Mouse (Mus musculus) cerebellum, postnatal 14 days (tissue): ENCODE measurements around the gene Unc13d.
A peak's percentile ranks its signal among the peaks of the same experiment; 100 is the strongest.

Source experiments
- DNase-seq, 2 experiments: peaks; one replicate each; pipeline ENCODE4 v3.0.0; 2021; ENCODE audit warnings: mixed read lengths in 2 of 2

Unc13d gene

DNA sequence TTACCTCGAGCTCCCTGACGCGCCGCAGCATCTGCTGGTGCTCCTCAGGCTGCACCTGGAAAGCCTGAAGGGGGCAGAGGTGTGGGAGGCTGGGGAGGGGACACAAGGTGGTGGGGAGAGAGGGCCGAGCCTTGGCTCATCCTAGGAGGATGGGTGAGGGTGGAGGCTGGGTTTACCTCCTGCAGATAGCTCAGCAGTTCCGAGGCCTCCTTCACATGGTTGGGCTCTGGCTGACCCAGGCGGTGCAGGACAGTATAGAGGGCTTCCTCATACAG is 1.6 kb downstream of the Unc13d start:
- DNase-seq: no peak

- peak in 1 of 2 experiments; percentile 11 for DNase-seq
These were observed 2.1 kb downstream of the Unc13d start for GRCm38 (mm10) chr11:116075539-116076265.

DNA sequence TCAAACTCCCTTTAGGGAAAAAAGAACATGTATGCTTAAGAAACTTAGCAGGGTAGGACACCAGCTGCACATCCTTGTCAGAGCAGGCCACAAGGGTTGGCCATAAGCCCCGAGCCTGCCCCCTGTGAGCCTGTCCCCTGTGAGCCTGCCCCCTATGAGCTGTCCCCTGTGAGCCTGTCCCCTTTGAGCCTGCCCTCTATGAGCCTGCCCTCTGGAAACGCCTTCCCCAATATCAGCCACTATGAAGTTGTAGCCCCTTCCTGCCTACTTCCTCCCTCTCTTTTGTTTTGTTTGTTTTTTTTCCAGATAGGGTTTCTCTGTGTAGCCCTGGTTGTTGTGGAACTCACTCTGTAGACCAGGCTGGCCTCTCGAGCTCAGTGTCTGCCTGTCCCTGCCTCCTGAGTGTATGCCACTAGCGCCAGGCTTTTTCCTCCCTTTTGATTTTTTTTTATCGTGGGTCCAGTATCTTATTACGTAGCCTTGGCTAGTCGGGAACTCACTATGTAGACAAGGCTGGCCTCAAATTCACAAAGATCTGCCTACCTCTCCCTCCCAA is 3.2 kb downstream of the Unc13d start:
- no peak for DNase-seq

DNA sequence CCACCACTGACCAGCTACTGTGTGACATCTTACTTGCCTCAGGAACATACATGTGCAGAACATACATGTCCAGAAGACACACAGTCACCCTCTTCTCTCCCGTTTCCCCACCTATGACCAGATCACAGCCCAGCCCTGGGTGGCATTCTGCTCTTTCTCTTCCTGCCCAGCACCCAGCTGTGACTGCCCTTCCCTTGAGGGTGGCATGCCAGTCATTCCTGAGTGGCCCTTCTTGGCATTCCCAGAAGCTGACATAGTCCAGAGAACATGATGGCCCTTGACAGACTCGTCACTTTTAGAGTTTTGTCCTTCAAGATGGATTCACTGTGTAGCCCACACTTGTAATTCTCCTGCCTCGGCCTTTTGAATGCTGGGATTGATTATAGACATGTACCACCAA is 5.2 kb downstream of the Unc13d start:
- DNase-seq: no peak

- peak in 1 of 2 experiments; percentile 69 for DNase-seq
These were observed 6.3 kb downstream of the Unc13d start for GRCm38 (mm10) chr11:116071510-116071909.

DNA sequence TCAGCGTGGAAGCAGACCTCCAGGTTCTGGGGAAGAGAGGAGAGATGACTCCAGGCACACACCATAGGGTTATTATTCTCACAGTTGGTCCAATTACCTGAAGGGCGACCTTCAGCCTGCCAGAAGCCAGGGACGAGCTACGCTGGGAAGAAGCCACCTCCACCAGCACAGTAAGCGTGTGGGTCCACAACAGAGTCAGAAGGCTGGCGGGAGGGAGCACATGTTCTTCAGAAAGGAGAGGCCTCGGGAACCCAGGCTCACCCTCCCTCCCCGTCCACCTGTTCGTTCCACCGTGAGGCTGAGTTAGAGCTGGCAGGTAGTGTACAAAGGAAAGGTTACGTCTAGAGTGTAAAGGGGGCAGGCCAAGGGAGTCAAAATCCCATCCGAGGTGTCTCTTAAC is 12.4 kb downstream of the Unc13d start:
- peak in 1 of 2 experiments; percentile 39 for DNase-seq

DNA sequence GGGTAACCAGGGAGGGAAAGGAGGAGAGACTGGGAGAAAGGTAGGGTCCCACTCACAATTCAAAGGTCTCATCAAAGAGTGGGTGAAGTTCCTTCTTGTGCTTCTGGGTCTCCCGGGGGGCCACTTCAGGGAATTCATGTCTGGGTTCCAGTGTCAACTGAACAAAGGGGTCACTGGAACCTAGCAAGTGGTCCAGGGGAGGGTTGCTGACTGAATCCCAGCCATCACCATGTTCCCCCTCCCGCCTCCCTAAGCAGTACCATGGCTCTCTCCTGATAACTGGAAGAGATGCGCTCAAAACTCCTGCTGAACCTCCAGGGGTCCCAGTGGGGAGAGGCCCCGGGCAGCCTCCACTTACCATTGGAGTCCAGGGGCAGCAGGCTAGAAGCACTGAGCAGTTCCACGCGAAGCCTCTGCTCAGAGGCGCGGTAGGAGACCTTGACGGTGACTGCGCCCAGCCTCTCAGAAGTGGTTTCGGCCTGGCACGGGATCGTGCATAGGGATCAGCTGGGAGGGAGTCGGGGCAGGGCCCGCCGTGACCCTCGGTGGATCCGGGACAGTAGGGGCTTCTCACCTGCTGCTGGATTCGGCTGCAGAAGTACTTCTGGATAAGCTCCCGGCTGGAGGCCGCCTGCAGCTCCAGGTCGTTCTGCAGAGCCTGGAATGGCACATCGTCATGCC is 13.4 kb downstream of the Unc13d start:
- peak; percentile 41 to 57 for DNase-seq

- peak; percentile 88 to 95 for DNase-seq
These were observed 14.2 kb downstream of the Unc13d start for GRCm38 (mm10) chr11:116063562-116063961.

DNA sequence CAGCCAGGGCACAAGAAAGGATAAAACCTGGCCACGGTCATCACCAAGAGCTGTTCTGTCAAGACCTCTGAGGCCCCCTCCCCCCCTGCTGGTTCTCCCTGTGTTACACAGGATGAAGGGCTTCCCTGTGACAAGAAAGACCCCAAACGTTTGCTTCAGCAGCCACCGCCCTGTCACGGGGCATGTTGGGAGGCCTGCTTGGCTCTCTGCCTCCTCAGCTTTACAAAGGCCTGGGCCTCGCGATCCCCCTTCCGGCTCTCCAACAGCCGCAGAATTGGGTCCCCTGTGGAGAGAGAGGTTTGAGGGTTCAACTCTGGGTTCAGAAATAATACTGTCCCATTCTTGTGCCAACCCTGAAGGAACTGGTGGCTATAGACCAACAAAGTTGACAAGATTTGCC is 15.2 kb downstream of the Unc13d start:
- peak; percentile 72 to 75 for DNase-seq

- peak; percentile 74 to 79 for DNase-seq
These were observed 15.9 kb downstream of the Unc13d start for GRCm38 (mm10) chr11:116061641-116062415.

- DNase-seq: peak in 1 of 2 experiments; percentile 60
These were observed 17.2 kb downstream of the Unc13d start for GRCm38 (mm10) chr11:116060596-116060995.

DNA sequence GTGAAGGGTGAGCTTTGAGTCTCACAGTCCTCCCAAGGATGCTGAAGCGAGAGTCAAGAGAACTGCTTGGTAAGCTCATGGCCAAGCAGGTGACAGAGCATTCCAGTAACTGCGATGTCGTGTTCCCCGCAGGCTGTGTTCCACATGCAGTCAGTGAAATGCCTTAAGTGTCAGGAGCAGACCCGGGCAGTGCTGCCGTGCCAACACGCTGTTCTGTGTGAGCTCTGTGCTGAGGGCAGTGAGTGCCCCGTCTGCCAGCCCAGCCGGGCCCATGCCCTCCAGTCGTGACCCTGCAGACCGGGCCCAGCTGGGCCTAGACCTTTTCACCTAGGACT is 18.1 kb downstream of the Unc13d start:
- DNase-seq: peak in 1 of 2 experiments; percentile 26

DNA sequence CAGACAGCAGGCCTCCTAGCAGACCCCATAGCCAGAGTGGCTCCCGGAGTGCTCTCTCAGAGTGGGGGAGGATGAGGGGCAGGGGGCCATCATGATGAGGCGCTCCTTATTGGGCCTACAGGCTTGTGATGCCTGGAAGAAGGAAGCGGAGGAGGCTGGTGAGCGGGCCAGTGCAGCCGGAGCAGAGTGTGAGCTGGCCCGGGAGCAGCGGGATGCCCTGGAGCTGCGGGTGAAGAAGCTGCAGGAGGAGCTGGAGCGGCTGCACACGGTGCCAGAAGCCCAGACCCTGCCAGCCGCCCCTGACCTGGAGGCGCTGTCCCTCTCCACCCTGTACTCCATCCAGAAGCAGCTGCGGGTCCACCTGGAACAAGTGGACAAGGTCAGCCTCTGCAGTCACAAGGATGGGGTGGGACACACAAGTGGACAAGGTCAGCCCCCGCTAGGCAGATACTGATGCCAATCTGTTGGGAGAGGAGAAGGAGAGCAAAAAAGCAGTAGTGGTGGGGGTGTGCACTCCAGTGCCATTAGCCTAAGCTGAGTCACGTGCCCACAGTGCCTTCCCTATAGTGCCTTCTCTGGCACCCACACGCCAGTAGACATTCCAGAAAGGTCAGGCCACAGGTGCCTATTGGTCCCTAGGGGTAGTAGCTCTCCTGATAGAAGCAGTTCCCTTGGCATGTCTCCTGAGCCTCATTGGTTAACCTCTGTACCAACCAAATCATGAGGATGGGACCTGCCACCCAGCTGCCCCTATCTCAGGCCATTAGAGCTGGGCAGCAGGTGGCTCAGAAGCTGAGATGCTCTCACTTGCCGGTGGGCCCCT is 18.7 kb downstream of the Unc13d start:
- DNase-seq: no peak

DNA sequence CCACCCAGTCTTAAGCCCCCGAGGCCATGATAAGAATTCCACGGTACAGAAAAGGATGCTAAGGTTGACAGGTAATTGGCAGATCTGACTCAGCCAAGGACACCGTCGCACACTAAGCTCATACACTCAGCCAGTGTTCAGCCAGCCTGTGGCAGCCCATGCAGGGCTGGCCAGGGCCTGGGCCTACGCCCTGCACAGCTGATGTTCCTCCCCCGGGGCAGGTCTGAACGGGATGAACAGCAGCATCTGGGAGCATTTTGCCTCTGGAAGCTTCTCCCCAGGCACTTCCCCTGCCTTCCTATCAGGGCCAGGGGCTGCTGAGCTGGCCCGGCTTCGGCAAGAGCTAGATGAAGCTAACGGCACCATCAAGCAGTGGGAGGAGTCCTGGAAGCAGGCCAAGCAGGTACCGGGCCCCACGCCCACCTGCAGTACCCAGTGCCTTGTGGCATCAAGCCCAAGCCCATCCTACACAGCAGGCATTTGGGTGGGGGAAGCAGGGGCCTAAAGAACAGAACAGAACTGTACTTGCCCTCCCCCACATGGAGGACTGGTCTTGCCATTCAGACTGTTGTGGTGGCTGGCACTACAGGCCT is 19.6 kb downstream of the Unc13d start:
- DNase-seq: peak in 1 of 2 experiments; percentile 63

DNA sequence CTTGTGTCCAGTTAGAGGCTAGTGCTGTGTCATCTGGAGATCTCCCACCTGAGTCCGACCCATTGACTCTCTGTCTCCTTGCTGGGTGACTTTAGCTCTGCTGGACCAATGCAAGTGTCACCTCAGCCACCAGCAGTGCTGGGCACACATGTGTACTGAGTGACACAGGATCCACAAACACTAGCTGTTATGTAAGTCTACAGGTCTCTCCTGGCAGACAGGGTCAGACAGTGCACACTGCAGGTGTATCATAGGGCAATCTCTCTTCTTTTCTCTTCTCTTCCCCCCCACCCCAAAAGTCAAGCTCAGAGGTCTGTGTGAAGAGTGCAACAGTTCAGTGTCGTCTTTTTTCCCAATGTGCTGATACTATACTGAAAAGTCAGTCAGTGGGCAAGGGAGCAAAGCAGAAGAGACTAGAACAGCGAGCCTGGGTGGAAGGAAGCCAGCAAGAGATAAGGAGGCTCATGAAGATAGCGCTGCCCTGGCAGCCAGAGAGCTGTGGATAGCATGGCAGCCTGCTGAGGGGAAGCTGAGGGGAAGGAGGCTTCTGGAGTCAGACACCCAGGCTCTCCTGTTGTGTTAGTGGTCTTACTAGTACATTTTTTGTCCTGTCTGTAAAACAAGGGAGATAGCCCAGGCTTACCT is 20.4 kb downstream of the Unc13d start:
- DNase-seq: no peak

GRCm38 (mm10) chr11:116055873-116056272 is 21.9 kb downstream of the Unc13d start:
- no peak for DNase-seq

DNA sequence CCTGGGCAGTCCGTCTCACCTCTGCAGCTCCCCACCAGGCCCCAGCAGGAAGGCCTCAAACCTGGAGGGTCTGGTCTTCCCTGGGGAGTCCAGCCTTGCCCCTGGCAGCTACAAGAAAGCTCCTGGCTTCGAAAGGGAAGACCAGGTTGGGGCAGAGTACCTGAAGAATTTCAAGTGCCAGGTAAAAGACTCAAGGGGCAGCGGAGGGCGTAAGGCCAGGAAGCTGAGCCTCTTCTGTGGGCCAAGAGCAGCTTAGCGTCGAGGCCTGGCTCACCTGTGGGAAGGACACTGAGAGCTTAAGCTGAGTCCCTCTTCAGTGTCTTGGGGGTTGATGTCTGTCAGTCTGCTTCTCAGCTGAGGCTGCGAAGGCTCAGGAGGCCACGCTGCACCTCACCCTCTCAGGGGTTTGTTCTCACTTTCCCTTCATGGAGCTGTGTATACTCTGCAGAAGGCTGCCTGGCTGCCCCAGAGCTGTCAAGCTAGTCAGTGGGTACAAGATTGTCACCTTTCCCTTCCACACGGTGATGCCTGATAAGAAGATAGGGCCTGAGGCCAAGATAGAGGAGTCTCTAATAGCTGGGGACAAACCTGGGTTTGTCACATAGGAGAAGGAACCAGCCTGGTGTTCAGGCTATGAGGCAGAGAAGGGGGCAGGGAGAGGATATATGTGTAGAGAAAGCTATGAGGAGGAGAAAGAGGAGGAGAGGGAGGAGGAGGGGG is 24.1 kb downstream of the Unc13d start:
- no peak for DNase-seq

- DNase-seq: no peak
These were observed 27.6 kb downstream of the Unc13d start for GRCm38 (mm10) chr11:116050196-116050595.

DNA sequence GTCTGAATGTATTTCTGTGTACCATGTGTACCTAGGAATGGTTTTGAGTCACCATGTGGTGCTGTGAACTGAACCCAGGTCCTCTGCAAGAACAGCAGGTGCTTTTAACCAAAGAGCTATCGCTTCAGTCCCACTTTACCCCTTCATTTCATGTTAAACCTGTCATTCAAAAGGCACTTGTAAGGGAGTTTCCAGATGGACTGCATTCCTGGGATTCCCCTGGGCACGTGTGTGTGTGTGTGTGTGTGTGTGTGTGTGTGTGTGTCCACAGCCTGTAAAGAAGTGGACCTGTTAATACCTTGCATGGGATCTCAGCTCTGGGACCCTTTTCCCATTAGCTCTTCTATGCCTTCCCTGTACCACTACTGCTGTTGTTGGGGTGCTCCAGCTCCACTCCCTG is 28.2 kb downstream of the Unc13d start:
- no peak for DNase-seq

DNA sequence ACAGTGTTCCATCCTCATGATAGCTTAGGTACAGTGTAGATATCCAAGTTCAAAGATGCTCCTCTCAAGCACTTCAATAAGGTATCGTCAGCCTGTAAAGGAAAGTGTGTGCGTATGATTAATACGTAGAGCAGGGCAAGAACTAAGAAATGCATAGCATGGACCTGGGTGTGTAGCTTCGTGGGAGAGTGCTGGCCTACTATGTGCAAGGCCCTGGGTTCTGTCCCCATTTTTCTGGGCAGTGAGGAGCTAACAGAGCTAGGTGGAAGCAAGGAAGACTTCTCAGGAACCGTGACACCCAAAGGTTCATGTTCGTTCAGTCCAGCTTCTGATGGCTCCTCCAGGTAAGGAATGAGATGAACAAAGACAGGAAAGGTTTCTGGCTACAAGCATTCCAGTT is 32.6 kb downstream of the Unc13d start:
- no peak for DNase-seq

DNA sequence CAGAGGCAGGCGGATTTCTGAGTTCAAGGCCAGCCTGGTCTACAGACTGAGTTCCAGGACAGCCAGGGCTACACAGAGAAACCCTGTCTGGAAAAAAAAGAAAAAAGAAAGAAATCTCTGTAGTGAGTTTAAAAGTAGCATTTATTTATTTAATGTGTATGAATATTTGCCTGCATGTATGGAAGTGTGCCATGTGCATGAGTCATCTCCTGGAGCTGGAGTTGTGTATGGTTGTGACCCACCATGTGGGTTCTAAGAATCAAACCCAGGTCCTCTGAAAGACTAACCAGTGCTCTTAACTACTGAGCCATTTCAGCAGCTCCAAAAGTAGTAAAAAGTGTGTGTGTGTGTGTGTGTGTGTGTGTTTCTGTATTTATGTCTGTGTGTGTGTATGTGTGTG is 34.5 kb downstream of the Unc13d start:
- DNase-seq: no peak
